Mouse (Mus musculus) left cerebral cortex, adult 18-20 months (tissue): ENCODE data around the gene Dnajc6. TPM values are rescaled to one million over a fixed set of nuclear protein-coding genes. Genes with fewer than 3 reads are reported as not detected.

Experiments used
- DNase-seq, 2 experiments: peaks; one replicate each; pipeline ENCODE4 v3.0.0; 2021 to 2022; ENCODE audit warnings: low spot score in 2 of 2, mixed read lengths in 1 of 2
- total RNA-seq, 2 experiments: library from RNA; stranded (reverse); gene quantifications; 2 replicates each; pipeline ENCODE4 v1.2.3; 2021

Dnajc6 gene
- total RNA-seq, 2 experiments from 2014 or later, result 306 to 307 TPM

- DNase-seq, result no peak
Measured at GRCm38 (mm10) chr4:101637472-101637871, 141.0 kb downstream of the Dnajc6 start.

GRCm38 (mm10) chr4:101640631-101641030 is 144.2 kb downstream of the Dnajc6 start:
- no peak for DNase-seq

GRCm38 (mm10) chr4:101642708-101643107 is 146.3 kb downstream of the Dnajc6 start:
- DNase-seq, result no peak

- DNase-seq, result peak in 1 of 2 experiments; percentile 31
Measured at GRCm38 (mm10) chr4:101643216-101643615, 146.8 kb downstream of the Dnajc6 start.

- no peak for DNase-seq
Measured at GRCm38 (mm10) chr4:101646857-101647195, 150.4 kb downstream of the Dnajc6 start.

- peak; percentile 100 for DNase-seq
Measured at GRCm38 (mm10) chr4:101647196-101647905, 150.9 kb downstream of the Dnajc6 start, which contains the start of gene Leprot. Leprot (plus strand) TSS chr4:101647718.

GRCm38 (mm10) chr4:101647976-101648642 is 151.7 kb downstream of the Dnajc6 start:
- DNase-seq, result no peak

GRCm38 (mm10) chr4:101648745-101649144 is 152.3 kb downstream of the Dnajc6 start:
- no peak for DNase-seq

GRCm38 (mm10) chr4:101650961-101651360 is 154.5 kb downstream of the Dnajc6 start:
- no peak for DNase-seq

GRCm38 (mm10) chr4:101654256-101654655 is 157.8 kb downstream of the Dnajc6 start:
- no peak for DNase-seq

- no peak for DNase-seq
Measured at GRCm38 (mm10) chr4:101654788-101655414, 158.5 kb downstream of the Dnajc6 start.

- no peak for DNase-seq
Measured at GRCm38 (mm10) chr4:101655415-101655790, 159.0 kb downstream of the Dnajc6 start.

GRCm38 (mm10) chr4:101656056-101656455 is 159.6 kb downstream of the Dnajc6 start:
- DNase-seq, result no peak

- no peak for DNase-seq
Measured at GRCm38 (mm10) chr4:101656956-101657570, 160.6 kb downstream of the Dnajc6 start.

- peak; percentile 51 to 71 for DNase-seq
Measured at GRCm38 (mm10) chr4:101664160-101664750, 167.8 kb downstream of the Dnajc6 start.

GRCm38 (mm10) chr4:101664766-101665165 is 168.3 kb downstream of the Dnajc6 start:
- no peak for DNase-seq

- DNase-seq, result no peak
Measured at GRCm38 (mm10) chr4:101669161-101669560, 172.7 kb downstream of the Dnajc6 start.

- no peak for DNase-seq
Measured at GRCm38 (mm10) chr4:101669811-101670210, 173.4 kb downstream of the Dnajc6 start.

GRCm38 (mm10) chr4:101674790-101675189 is 178.3 kb downstream of the Dnajc6 start:
- DNase-seq, result no peak

GRCm38 (mm10) chr4:101675726-101676125 is 179.3 kb downstream of the Dnajc6 start:
- no peak for DNase-seq

- no peak for DNase-seq
Measured at GRCm38 (mm10) chr4:101682620-101683019, 186.2 kb downstream of the Dnajc6 start.
